Mouse (Mus musculus) layer of hippocampus, adult 11-12 months (tissue): ENCODE results near the gene Unc5b.
"Not testable (repeated sequence)": the region's sequence is repeated elsewhere in the genome, so short reads cannot be mapped to it uniquely, and the experiment has no call there.

Experiments used
- DNase-seq: peaks from one replicate; pipeline ENCODE4 v3.0.0; 2022; ENCODE audit warnings: low spot score

Unc5b gene

DNA sequence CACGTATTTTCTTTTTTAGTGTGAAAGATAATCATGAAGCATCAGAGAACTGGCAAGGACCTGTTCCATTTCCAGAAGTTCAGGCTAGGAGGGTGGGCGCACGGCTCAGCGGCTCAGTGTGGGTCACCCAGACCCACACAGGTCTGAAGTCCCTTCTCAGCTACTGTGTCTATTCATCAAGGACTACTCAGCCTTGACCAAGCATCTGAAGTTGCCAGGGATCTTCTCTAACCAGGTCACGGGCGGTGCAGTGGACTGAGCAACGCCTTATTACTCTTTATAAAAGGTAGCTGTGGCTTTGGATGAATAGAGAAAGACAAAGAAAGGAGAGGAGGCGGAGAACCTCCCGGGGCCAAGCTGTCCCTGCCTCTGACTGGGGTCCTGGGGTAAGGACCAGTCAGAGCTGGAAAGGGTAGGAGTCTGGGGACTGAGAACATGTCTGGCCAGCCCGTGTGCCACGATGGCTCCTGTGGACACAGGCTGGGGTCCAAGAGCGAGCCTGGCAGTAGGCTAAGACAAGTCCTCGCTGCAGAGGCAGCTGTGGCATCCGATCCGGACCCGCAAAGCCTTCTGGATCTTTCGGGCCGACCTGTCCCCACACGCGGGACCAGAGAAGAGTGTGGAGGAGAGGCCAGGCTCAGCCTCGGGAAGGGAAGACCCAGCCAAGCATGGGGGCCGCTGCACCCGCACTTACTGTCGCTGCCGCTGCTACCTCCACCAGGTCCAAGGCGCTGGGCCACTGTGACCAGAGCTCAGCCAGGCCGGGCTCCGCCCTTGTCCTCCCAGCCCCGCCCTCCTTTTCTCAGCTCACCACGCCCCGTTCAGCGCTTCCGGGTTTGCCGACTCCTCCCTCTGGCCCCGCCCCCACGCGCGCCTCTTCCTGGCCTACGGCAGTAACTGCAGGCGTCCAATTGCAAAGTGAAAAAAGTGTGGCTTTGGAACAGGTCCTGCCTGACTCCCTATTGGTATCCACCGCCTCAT, 79.1 kb downstream of the Unc5b start, which contains the start of gene Slc29a3:
Gene Slc29a3, minus strand, starts transcription at position 755 of the 981 bp plus-strand sequence.
- DNase-seq = peak; percentile 96

DNA sequence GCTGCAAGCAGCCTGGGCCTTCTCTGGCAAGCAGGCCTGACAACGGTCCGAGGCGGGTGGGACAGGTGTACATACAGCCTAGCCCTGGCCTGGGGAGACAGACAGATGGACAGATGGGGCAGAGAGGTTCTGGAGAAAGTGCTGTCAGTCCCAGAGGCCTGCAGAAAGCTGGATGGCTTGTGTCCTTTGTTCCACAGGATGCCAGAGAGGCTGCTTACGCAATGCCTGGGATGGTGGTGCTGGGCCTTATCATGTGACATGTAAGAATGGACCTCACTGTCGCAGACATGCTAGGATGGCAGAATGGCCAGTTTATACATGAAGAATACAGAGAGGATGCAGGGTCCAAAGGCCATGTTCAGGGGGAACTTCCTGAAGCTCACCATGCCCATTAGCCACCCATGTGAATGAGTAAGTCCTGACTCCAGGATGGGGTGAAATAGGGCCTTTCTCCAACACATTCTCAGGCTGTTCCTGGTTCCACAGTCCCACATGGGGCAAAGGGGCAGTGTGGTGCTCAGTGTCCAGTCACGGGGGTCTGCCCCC, 83.6 kb downstream of the Unc5b start:
- DNase-seq = peak; percentile 56

DNA sequence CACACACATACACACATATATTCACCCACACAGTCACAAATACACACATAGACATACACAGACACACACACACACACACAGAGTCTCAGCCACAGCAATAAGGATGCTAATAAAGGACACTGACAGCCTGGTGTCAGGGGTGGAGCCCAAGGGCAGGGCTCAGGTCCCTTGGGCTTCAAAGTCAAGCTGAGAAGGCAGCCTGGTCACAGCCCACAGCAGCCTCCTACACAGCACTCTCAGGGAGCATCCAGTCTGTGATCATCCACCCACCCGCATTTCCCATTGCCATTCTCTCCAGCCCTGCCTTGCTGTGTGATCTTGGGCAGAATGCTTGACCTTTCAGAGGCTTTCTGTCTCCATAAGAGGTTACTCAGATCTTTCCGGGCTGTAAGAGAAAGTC, 84.9 kb downstream of the Unc5b start:
- DNase-seq = no peak

DNA sequence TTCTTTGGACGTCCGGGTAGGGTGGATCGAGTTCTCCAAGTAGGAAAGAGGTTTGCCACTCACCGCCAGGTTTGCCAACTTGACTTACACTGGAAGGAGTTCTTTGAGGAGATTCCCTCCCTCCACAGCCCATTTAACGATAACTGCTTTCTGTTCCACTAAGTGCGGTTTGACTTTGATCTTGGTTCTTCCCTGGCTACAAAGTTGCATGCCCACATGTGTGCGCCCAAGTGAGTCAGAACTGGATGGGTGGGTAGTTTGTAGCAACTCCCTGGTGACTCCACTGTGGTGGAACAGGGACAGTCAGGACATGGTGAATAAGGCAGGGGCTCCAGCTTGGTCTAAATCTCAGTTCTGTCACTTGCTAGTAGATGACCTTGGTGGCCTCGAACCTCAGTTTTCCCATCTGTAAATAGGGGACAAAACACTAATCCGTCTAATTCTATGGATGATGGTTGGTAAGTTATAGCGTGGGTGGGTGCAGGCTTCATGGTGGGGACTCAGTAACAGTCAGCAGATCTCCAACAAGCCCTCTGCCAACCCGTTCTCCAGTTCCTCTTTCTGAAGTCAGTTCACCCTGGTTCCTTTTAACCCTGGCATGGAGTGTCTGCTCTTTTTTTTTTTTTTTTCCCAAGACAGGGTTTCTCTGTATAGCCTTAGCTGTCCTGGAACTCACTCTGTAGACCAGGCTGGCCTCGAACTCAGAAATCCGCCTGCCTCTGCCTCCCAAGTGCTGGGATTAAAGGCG, 86.7 kb downstream of the Unc5b start:
- no peak for DNase-seq

DNA sequence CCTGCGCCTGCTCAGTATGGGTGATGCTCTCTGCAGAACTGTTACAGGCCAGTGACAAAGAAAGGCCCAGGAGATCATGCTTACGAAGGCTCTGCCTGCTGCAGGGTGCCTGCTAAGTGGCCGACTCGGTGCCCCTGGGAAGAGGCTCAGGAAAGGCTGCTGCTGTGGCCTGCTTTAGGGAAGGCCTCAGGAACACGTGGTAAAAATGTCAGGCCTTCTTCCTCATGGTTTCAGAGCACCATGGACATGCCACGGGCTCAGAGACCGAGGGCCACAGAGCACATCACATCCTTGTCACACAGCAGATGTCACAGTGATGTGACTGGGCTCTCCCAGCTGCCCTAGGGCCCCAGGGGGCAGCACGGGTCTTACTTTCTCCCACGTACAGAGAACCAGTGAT, 87.7 kb downstream of the Unc5b start:
- no peak for DNase-seq

DNA sequence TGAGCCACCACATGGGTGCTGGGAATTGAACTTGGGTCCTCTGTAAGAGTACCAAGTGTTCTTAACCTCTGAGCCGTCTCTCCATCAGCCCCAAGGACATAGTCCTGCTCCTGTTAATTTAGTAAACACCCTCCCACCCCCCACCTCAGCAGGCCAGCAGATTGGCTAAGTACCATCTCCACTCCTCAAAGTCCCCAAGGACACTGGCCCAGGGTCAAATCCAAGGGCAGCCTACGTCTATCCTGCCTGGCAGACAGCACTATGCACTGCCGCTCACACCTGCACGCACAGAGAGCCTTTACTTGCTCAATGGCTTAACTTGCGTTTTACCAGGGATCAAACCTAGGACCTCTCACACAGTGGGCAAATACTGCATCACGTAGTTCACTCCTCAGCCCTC, 88.4 kb downstream of the Unc5b start:
- no peak for DNase-seq

DNA sequence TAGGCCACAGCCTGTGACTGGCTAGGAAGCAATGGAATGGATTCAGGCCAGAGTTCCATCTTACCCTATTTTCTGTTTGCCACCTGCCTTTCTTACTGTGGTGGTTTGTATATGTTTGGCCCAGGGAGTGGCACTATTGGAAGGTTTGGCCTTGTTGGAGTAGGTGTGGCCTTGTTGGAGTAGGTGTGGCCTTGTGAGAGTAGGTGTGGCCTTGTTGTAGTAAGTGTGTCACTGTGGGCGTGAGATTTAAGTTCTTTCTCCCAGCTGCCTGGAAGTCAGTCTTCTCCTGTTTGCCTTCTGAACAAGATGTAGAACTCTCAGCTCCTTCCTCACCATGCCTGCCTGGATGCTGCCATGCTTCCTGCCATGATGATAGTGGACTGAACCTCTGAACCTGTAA, 89.1 kb downstream of the Unc5b start:
- DNase-seq = not testable (repeated sequence)

DNA sequence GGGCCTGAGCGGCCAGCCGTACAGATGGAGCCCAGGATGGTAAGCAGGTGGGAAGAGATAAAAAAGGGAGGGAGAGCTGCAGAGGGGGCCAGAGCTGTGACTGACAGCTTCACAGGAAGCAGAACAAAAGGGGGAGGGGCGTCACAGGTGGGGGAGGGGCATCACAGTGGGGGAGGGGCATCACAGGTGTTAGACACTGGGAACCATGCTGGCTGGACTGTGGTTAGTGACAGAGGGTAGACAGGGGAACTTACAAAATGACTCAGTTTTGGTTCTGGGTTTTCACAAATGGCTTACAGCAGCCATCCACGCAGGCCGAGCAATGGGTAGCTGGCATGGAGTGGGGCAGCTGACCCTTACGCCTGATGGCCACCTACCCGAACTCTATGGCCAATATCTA, 89.9 kb downstream of the Unc5b start:
- DNase-seq = no peak

DNA sequence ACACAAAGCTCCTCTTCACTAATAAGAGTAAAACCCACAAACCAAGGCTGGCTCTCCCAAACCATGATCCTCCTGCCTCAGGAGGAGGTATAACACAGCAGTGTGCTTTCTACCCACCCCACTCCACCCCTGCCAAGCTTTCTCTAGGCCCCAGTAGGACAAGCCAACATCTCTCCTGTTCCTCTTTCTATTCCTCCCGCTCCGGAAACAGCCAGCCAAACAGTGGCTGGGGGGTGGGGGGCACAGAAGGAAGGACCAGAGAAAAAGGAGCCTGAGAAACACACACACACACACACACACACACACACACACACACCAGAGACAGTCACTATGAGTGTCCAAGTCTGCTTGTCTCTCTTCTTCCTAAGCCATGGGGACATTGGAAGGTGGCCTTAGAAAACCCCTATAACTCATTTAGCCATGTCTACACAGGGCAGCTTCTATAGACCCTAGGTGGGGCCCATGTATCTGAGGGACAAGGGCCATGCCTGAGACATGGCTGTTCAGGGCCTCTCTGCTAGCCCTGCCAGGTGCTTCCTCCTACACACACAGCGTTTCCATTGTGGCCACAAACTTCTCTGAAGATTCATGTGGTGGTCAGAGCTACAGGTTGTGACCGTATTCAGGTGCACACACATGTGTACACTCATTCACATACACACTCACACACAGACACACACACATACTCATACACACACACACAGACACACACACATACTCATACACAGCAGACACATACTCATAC, 91.6 kb downstream of the Unc5b start:
- peak; percentile 52 for DNase-seq

DNA sequence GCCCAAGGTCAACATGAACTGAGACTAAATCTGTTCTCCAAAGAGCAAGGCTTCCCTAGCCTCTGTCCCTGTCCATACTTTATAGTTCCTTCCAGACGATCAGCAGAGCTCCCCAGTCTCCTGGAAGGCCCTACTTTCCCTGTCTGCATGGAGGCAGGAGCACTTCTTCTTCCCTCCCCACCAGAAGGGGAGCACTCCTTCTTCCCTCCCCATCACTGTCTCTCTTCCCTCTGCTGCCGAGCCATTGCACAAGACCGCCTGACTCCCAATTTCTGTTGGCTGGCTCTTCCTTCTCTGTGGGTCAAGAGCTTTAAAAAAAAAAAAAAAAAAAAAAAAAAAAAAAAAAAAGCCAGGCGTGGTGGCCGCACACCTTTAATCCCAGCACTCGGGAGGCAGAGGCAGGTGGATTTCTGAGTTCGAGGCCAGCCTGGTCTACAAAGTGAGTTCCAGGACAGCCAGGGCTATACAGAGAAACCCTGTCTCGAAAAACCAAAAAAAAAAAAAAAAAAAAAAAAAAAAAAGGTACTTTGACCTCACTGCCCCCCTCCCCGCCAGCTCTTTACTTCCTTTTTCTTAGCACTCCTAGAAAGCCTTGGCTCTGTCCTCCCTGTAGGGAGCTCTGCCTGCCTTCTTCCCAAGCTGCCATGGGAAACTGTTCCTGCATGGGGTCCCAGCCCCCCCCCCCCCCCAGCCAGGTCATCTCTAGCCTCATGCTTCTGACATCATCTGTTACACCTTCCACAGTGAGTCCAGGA, 93.3 kb downstream of the Unc5b start:
- no peak for DNase-seq

DNA sequence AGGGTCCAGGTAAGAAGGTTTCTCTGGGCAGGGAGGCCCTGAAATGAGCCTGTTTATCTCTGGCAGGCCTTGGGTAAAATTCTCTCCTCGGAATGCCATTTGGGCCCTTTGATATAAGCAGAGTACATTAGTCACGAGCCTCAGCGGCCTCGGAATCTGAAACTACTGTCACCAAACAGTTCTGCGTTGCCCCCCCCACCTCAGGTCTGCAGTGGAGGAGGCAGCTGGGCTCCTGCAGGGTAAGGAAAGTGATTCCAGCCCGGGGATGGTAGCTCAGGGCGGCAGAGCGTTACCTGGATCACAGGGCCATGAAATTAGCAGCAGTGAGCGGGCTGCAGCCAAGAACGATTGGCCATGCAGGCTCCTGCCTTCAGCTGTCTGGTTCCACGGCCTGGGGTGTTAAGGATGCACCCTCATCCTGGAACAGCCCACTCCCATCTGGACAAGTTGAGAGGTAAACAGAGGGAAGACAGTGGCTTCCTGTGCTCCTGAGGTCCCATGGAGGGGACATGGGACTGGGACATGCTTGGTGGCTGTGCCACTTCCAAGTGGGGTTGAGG, 94.1 kb downstream of the Unc5b start:
- DNase-seq = no peak

DNA sequence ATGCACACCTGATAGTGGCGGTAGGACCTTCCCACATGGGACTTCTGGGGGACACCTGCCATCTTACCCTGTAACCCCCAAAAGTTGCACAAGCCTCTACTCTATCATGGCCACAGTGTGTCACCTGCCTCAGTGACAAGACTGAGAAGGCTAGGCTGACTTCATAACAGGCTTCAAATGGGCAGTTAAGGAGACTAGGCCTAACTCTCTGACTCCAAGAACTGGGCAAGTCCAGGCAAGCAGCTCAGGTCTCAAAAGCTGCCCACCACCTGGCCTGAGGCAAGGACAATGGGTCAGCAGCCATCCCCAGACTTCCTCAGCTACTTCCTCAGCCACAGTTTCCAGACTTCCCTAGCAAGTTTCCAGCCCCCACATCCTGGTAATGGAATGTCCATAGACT, 95.6 kb downstream of the Unc5b start:
- no peak for DNase-seq

DNA sequence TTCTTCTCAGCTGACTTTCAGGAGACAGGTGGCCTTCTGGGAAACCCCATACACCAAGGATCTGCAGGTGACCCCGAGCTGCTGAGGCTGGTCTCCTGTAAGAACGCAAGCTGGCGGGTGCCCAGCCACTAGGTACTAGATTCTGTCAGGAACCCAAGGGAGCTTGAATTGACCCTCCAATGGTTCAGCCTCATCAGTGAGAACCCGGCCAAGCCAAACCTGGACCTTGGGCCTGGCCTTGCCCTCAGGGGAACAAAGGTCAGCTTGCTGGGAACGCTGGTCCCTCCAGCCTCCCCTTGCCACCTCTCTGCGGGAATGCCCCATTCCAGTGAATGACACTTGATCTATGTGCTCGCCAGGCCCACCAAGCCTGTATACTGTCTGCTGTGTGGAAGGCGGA, 97.9 kb downstream of the Unc5b start:
- no peak for DNase-seq

DNA sequence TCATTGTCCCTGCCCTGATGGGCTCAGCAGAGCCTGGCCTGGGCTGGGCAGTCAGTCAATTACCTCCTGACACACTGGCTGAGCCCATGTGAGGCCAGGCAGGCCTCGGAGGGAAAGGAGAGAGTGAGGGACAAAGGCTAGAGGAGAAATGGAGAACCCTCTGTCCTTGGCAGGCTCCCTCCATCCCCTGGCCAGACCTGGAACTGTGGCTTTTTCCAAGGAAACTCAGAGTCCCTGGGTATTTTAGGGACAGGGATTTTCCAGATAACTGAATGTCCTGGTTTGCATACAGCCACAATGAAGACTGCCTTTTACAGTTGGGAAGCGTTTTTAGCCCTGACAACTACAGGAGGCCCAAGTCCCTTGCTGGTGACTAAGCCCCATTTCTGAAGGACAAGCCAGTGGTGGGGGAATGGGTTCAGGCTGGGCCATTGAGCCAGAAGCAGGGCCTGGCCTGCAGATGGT, 99.0 kb downstream of the Unc5b start:
- no peak for DNase-seq

DNA sequence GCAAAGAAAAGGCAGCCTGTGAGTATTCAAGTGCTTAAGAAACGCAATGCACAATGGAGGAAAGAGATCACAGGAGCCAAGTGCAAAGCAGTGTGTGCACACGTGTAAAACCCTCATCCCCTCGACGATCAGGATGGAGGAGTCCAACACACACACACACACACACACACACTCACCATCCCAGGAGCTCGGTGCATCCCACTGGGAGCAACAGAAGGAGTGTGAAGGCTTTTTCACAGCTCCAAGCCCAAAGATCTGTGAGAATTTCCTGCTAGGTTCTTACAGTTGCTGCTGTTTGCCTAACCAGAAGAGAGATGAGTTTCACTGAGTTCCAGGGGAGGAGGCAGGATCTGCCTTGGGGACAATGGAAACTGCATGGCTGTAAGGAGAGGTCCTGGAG, 99.6 kb downstream of the Unc5b start:
- DNase-seq = no peak

DNA sequence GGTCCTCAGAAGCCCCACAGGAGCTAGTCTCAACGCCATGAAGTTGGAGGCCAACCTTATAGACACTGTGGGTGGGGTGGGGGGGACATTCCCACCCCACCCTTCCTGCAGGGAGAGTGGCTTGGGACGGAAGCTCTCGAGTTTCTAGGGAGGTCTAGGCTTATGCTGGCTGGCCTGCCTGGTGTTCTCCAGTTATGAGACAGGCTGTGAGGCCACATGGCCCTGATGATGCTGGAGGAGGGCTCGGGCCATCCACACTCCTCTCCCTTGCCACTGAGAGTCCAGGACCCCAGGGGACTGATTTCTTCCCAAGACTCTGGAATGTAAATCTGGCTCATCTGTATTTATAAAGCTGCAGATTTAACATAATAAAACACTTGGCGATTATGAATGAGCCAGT, 104.1 kb downstream of the Unc5b start:
- DNase-seq = no peak

DNA sequence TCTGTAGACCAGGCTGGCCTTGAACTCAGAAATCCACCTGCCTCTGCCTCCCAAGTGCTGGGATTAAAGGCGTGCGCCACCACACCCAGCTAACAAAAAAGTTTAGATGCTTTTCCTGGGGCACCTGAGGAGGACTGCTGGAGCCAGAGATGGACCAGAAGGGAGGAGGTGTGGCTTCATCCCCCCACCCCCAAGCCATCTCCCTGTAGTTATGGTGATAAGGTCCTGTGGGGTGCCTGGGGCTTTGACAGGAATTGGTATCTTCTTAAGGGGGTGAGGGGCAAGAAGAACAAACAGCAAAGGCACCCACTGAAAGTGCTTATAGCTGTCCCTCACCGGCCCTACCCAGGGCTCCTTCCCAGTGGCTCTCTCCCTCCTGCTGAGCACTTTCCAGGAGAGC, 104.5 kb downstream of the Unc5b start:
- no peak for DNase-seq

DNA sequence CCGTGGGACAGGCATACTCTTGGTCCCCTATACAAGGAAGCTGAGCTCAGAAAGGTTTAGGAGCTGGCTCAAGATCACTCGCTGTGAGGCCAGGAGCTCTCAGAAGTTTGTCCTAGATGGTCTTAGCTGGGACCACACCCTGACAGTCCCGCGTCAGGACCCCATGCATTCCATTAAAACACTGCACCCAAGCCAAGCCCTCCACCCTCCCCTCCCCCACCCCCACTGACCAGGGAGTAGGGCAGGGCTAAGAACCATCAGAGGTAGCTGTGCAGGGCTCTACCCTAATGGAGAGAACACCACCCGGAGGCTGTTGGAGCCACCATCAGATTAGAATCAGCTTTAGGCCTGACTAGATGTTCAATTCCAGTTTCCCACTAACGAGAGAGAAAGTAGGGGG, 106.9 kb downstream of the Unc5b start:
- DNase-seq = no peak

DNA sequence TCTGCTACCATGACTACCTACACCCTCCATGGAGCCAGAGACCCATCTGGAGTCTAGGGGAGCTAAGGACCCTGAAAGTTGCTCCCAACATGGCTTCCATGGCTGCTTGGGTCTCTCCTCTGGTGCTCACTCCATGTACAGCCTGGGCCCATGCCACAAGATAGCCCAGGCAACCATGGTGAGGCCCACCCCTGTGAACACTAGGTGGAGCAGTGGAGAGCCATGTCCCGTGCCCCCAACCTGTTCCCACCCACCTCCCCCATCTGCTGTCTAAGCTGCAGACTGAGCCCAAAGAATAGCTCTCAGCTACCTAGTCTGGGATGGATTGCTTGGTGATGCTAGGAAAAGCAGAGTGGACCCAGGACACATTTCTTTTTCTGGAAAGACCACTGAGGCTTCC, 108.0 kb downstream of the Unc5b start:
- no peak for DNase-seq

DNA sequence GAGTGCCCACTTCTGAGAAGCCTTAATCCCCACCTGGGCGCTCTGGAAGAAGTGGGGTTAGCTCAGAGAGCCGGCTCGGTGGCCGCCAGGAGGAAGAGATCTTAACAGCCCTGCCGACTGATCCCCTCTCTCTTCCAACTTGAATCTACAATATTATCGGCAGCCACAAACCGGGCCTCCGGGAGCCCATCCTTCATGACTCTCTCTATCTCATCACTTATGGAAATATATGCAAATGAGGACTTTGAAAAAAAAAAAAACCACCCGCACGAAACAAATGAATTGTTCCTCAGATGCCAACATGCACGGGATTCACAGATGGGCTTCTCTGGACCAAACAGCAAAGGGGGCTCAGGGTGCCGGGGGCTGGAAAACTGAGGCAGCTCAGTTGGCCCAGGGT, 109.7 kb downstream of the Unc5b start:
- no peak for DNase-seq

DNA sequence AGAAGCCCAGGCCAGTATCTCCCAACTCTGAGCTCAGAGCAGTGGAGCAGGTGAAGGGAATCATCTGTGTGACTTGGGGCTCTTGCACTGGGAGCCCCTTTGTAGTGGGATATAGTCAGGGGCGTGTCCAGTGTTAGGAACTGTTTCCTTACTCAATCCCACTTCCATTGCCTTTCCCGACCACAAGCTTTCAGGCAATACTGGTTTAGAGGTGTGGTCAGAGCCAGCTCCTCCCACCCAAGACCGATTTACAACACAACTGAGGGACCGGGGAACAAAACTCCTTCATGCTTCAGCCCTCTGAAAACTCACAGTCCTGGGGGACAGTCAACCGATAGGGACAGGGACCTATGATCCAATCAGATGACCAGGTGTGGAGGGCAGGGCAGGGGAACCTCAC, 110.9 kb downstream of the Unc5b start:
- no peak for DNase-seq
